Mouse (Mus musculus): ENCODE results near the gene Olfr911-ps1. TPM values are rescaled to one million over a fixed set of nuclear protein-coding genes. Genes with fewer than 3 reads are reported as not detected.

The Olfr911-ps1 gene
- not detected in 2 replicates for polyA plus RNA-seq (2012; rRNA removed)

GRCm38 (mm10) chr9:38521280-38521679 lies at the start of gene Olfr911-ps1:
Gene Olfr911-ps1 (plus strand): TSS chr9:38521580.
- 49% methylated on average over 1 of the region's 1 CpGs for WGBS
- H3K27me3 ChIP-seq (ENCODE audit: control insufficient read depth, insufficient read depth, low read length), result no peaks in the 10 kb centered on the region
- no peak for TF ChIP-seq POLR2A (IDR thresholded peaks at IDR 0.05; ENCODE audit: borderline replicate concordance, insufficient read depth, low read length)
- no peak for TF ChIP-seq CTCF (IDR thresholded peaks at IDR 0.05; ENCODE audit: borderline replicate concordance, insufficient read depth, low read depth, low read length)
- no peaks in the 10 kb centered on the region for H3K4me1 ChIP-seq (ENCODE audit: control insufficient read depth, insufficient read depth, low read length)
- H3K27ac ChIP-seq (ENCODE audit: insufficient read depth, low read length), result no peak within 1 kb of the TSS
- H3K4me3 ChIP-seq (replicated peaks; ENCODE audit: insufficient read depth, low read depth, low read length), result no peak within 1 kb of the TSS
- no peak for DNase-seq

DNA sequence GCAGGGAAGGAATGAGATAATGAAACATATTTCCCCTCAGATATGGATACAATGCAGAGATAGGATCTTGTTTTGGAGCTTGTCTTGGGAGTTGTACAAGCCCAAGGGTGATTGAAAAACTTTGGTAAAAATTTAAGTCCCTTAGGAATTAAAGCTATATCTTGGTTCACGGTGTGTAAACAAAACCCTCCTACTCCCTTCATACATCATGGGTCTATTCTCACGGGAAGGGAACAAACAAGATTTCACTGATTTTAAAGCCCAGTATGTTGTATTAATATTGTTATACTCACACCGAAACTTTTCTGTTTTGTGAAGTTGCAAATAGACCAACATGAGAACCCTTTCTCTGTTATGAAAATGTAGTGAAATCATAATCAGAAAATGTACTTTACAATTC lies 34.6 kb upstream of the Olfr911-ps1 start, which contains the start of gene Olfr906:
Olfr906 (plus strand) TSS at position 301 of the 400 bp plus-strand sequence.
- DNase-seq, result no peak
- 85% methylated on average over 3 of the region's 3 CpGs for WGBS
- TF ChIP-seq POLR2A (IDR thresholded peaks at IDR 0.05; ENCODE audit: borderline replicate concordance, insufficient read depth, low read length), result no peak
- TF ChIP-seq CTCF (IDR thresholded peaks at IDR 0.05; ENCODE audit: borderline replicate concordance, insufficient read depth, low read depth, low read length), result no peak
- no peaks in the 10 kb centered on the region for H3K27me3 ChIP-seq (ENCODE audit: control insufficient read depth, insufficient read depth, low read length)
- H3K27ac ChIP-seq (ENCODE audit: insufficient read depth, low read length), result no peak within 1 kb of the TSS
- no peak within 1 kb of the TSS for H3K4me3 ChIP-seq (replicated peaks; ENCODE audit: insufficient read depth, low read depth, low read length)
- H3K4me1 ChIP-seq (ENCODE audit: control insufficient read depth, insufficient read depth, low read length), result no peaks in the 10 kb centered on the region

DNA sequence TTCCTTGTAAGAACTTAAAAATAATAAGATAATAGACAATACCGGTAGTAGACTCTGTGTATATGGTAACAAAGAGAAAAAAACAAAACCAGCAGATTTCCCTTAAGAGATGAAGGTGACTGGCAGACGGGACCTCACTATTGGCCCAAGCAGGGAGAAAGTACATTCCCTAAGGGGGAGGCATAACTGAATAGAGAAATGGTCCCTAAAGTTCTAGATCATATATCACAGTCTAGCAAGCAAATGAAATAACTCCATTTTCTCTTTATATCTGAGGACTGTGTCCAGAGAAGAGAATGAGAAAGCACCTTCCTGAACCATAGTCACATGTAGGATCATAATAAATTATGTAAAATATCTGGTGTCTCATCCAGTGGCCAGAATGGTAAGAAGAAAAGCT lies 25.9 kb upstream of the Olfr911-ps1 start, which contains the start of gene Olfr907:
Olfr907 (plus strand) TSS at position 301 of the 400 bp plus-strand sequence.
- no peak for TF ChIP-seq POLR2A (IDR thresholded peaks at IDR 0.05; ENCODE audit: borderline replicate concordance, insufficient read depth, low read length)
- TF ChIP-seq CTCF (IDR thresholded peaks at IDR 0.05; ENCODE audit: borderline replicate concordance, insufficient read depth, low read depth, low read length), result no peak
- 77% methylated on average over 2 of the region's 2 CpGs for WGBS
- H3K27ac ChIP-seq (ENCODE audit: insufficient read depth, low read length), result no peak within 1 kb of the TSS
- H3K4me1 ChIP-seq (ENCODE audit: control insufficient read depth, insufficient read depth, low read length), result no peaks in the 10 kb centered on the region
- H3K27me3 ChIP-seq (ENCODE audit: control insufficient read depth, insufficient read depth, low read length), result no peaks in the 10 kb centered on the region
- DNase-seq, result no peak
- H3K4me3 ChIP-seq (replicated peaks; ENCODE audit: insufficient read depth, low read depth, low read length), result no peak within 1 kb of the TSS

GRCm38 (mm10) chr9:38512353-38512752 lies 9.0 kb upstream of the Olfr911-ps1 start:
- H3K27me3 ChIP-seq (ENCODE audit: control insufficient read depth, insufficient read depth, low read length), result no peaks in the 10 kb centered on the region
- DNase-seq, result no peak
- no peak overlapping the region for H3K27ac ChIP-seq (ENCODE audit: insufficient read depth, low read length)
- WGBS, result 57% methylated on average over 2 of the region's 2 CpGs
- no peaks in the 10 kb centered on the region for H3K4me1 ChIP-seq (ENCODE audit: control insufficient read depth, insufficient read depth, low read length)
- no peak for TF ChIP-seq POLR2A (IDR thresholded peaks at IDR 0.05; ENCODE audit: borderline replicate concordance, insufficient read depth, low read length)
- no peak for TF ChIP-seq CTCF (IDR thresholded peaks at IDR 0.05; ENCODE audit: borderline replicate concordance, insufficient read depth, low read depth, low read length)
- H3K4me3 ChIP-seq (replicated peaks; ENCODE audit: insufficient read depth, low read depth, low read length), result no peak overlapping the region

GRCm38 (mm10) chr9:38537549-38537948 lies 16.2 kb downstream of the Olfr911-ps1 start, which contains the start of gene Olfr910:
Gene Olfr910 (plus strand): TSS chr9:38537849.
- Histone ChIP-seq H3K4me3 (replicated peaks; ENCODE audit: insufficient read depth, low read depth, low read length) (no peak within 1 kb of the TSS), H3K27ac (ENCODE audit: insufficient read depth, low read length) (no peak within 1 kb of the TSS), H3K27me3 (ENCODE audit: control insufficient read depth, insufficient read depth, low read length) (no peaks in the 10 kb centered on the region), H3K4me1 (ENCODE audit: control insufficient read depth, insufficient read depth, low read length) (no peaks in the 10 kb centered on the region)
- WGBS, result 95% methylated on average over 2 of the region's 2 CpGs
- TF ChIP-seq POLR2A (IDR thresholded peaks at IDR 0.05; ENCODE audit: borderline replicate concordance, insufficient read depth, low read length) (no peak), CTCF (IDR thresholded peaks at IDR 0.05; ENCODE audit: borderline replicate concordance, insufficient read depth, low read depth, low read length) (no peak)
- DNase-seq, result no peak

Other genes with a start within 250 kb of the Olfr911-ps1 start
- not detected in 2 replicates for gene Olfr896-ps1, start 230.5 kb upstream of the Olfr911-ps1 start, polyA plus RNA-seq (2012; rRNA removed)
- not detected in 2 replicates for gene Olfr25, start 192.5 kb upstream of the Olfr911-ps1 start, polyA plus RNA-seq (2012; rRNA removed)
- not detected in 2 replicates for gene Olfr898, start 173.2 kb upstream of the Olfr911-ps1 start, polyA plus RNA-seq (2012; rRNA removed)
- gene Olfr250, start 154.7 kb upstream of the Olfr911-ps1 start, polyA plus RNA-seq (2012; rRNA removed), result not detected in 2 replicates
- not detected in 2 replicates for gene Olfr251, start 144.5 kb upstream of the Olfr911-ps1 start, polyA plus RNA-seq (2012; rRNA removed)
- not detected in 2 replicates for gene Olfr147, start 119.9 kb upstream of the Olfr911-ps1 start, polyA plus RNA-seq (2012; rRNA removed)
- not detected in 2 replicates for gene Olfr901, start 92.1 kb upstream of the Olfr911-ps1 start, polyA plus RNA-seq (2012; rRNA removed)
- gene Olfr902, start 73.9 kb upstream of the Olfr911-ps1 start, polyA plus RNA-seq (2012; rRNA removed), result not detected in 2 replicates
- not detected in 2 replicates for gene Olfr904, start 58.4 kb upstream of the Olfr911-ps1 start, polyA plus RNA-seq (2012; rRNA removed)
- gene Olfr905, start 50.5 kb upstream of the Olfr911-ps1 start, polyA plus RNA-seq (2012; rRNA removed), result not detected in 2 replicates
- gene Olfr906, start 34.5 kb upstream of the Olfr911-ps1 start, polyA plus RNA-seq (2012; rRNA removed), result not detected in 2 replicates
- gene Olfr907, start 25.8 kb upstream of the Olfr911-ps1 start, polyA plus RNA-seq (2012; rRNA removed), result not detected in 2 replicates
- not detected in 2 replicates for gene Olfr910, start 16.3 kb downstream of the Olfr911-ps1 start, polyA plus RNA-seq (2012; rRNA removed)
- gene Olfr912, start 58.6 kb downstream of the Olfr911-ps1 start, polyA plus RNA-seq (2012; rRNA removed), result not detected in 2 replicates
- gene Olfr913, start 71.2 kb downstream of the Olfr911-ps1 start, polyA plus RNA-seq (2012; rRNA removed), result not detected in 2 replicates
- gene Olfr914, start 83.5 kb downstream of the Olfr911-ps1 start, polyA plus RNA-seq (2012; rRNA removed), result not detected in 2 replicates
- not detected in 2 replicates for gene Olfr916, start 138.3 kb downstream of the Olfr911-ps1 start, polyA plus RNA-seq (2012; rRNA removed)
- not detected in 2 replicates for gene Olfr917, start 144.3 kb downstream of the Olfr911-ps1 start, polyA plus RNA-seq (2012; rRNA removed)
- not detected in 2 replicates for gene Olfr918, start 153.0 kb downstream of the Olfr911-ps1 start, polyA plus RNA-seq (2012; rRNA removed)
- not detected in 2 replicates for gene Olfr919, start 182.1 kb downstream of the Olfr911-ps1 start, polyA plus RNA-seq (2012; rRNA removed)
- gene Vwa5a, start 196.7 kb downstream of the Olfr911-ps1 start, polyA plus RNA-seq (2012; rRNA removed), result 8.1 and 8.4 TPM in 2 replicates
- 0.20 and 0.24 TPM in 2 replicates for gene Olfr920, start 230.7 kb downstream of the Olfr911-ps1 start, polyA plus RNA-seq (2012; rRNA removed)

All from cerebellum, adult 2 months (tissue).